18 mouse cellular contexts compared by ENCODE assay signal in the genomic region with DNA sequence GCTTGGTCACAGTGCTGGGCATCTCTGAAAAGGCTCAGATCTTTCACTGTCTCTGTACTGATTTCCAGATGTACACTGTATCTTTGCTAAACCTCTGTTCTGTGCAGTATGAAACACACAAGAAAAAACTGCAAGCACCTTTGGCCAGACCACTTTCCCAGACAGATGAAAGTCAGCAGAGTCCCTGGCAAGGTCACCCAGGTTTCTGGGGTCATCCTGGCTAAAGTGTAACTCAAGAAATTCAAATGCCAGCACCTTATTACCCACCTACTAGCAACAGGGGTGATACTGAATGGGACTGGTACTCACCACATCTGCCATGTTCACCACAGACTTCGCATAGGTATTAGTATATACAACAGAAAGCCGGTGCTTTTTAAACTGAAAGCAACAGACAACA.
"Had no signal": no experiment of that assay in that cellular context is flagged by ENCODE, and none has a peak within 500 bp of the region (broad histone marks: within the 10 kb centered on the region; RNA-seq: fewer than 3 reads in every experiment).

No protein-coding gene starts in this region.

- H3K36me3 ChIP-seq: liver, embryonic 12.5 days; liver, embryonic 15.5 days; lung, embryonic 15.5 days; midbrain, embryonic 10.5 days; midbrain, embryonic 13.5 days; neural tube, embryonic 13.5 days had no signal

- H3K27me3 ChIP-seq: liver, embryonic 12.5 days; liver, embryonic 15.5 days; lung, embryonic 15.5 days; megakaryocyte, embryonic 14.5 days; midbrain, embryonic 13.5 days; neural tube, embryonic 13.5 days had no signal

- H3K4me2 ChIP-seq: liver, embryonic 12.5 days; liver, embryonic 15.5 days; lung, embryonic 15.5 days; midbrain, embryonic 13.5 days; neural tube, embryonic 13.5 days had no signal

- DNase-seq: layer of hippocampus, postnatal 36 days; lung, adult 18-20 months; lung, postnatal 10 days; lung, postnatal 36 days; right cerebral cortex, postnatal 25 days; spleen, adult 18-20 months; thymus, adult 18-20 months; thymus, postnatal 36 days had no signal

- ATAC-seq: intestine, postnatal 0 days; liver, embryonic 12.5 days; midbrain, embryonic 13.5 days had no signal

- H3K9me3 ChIP-seq: liver, embryonic 12.5 days; liver, embryonic 15.5 days; lung, embryonic 15.5 days; megakaryocyte, embryonic 14.5 days; midbrain, embryonic 10.5 days; midbrain, embryonic 13.5 days; neural tube, embryonic 13.5 days had no signal

- H3K4me1 ChIP-seq: liver, embryonic 12.5 days; liver, embryonic 15.5 days; lung, embryonic 15.5 days; megakaryocyte, embryonic 14.5 days had no signal

- H3K4me3 ChIP-seq: left cerebral cortex, adult 2 months; liver, embryonic 12.5 days; liver, embryonic 15.5 days; lung, embryonic 15.5 days; megakaryocyte, embryonic 14.5 days; midbrain, embryonic 10.5 days; midbrain, embryonic 13.5 days; myocyte; neural tube, embryonic 13.5 days had no signal

- H3K9ac ChIP-seq: liver, embryonic 12.5 days; liver, embryonic 15.5 days; lung, embryonic 15.5 days; midbrain, embryonic 13.5 days; neural tube, embryonic 13.5 days had no signal

- H3K27ac ChIP-seq: left cerebral cortex, adult 2 months; liver, embryonic 12.5 days; liver, embryonic 15.5 days; lung, embryonic 15.5 days; midbrain, embryonic 10.5 days; midbrain, embryonic 13.5 days; neural tube, embryonic 13.5 days had no signal
